Mouse (Mus musculus): ENCODE results near the gene Nprl2. TPM values are rescaled to one million over a fixed set of nuclear protein-coding genes. Genes with fewer than 3 reads are reported as not detected.

The Nprl2 gene
- polyA plus RNA-seq, 1 experiment from 2014 or later: 78.7 TPM

- no peak overlapping the region for H3K27ac ChIP-seq (replicated peaks)
- H3K4me1 ChIP-seq: peaks cover 45% of the 10 kb centered on the region
- no peak overlapping the region for H3K4me3 ChIP-seq
- no peaks in the 10 kb centered on the region for H3K9me3 ChIP-seq
- no peak overlapping the region for H3K9ac ChIP-seq (replicated peaks)
- ATAC-seq (replicated peaks): no peak
- H3K4me2 ChIP-seq (replicated peaks): no peak overlapping the region
- peaks cover 7% of the 10 kb centered on the region; the same call in 1 of the 2 replicates for H3K36me3 ChIP-seq
- WGBS: 88% methylated on average over 20 of the region's 20 CpGs
- H3K27me3 ChIP-seq: peaks cover 33% of the 10 kb centered on the region
These were observed 7.5 kb downstream of the Nprl2 start for GRCm38 (mm10) chr9:107549297-107550074.

- Histone ChIP-seq H3K9ac (replicated peaks) (no peak overlapping the region), H3K36me3 (no peaks in the 10 kb centered on the region), H3K4me2 (replicated peaks) (peak overlapping the region; percentile 70), H3K27me3 (peaks cover 33% of the 10 kb centered on the region), H3K4me1 (peaks cover 49% of the 10 kb centered on the region), H3K4me3 (no peak overlapping the region), H3K9me3 (no peaks in the 10 kb centered on the region), H3K27ac (replicated peaks) (no peak overlapping the region)
- ATAC-seq (replicated peaks): no peak
- 37% methylated on average over 23 of the region's 23 CpGs for WGBS
These were observed 8.6 kb downstream of the Nprl2 start for GRCm38 (mm10) chr9:107550491-107551116.

- ATAC-seq (replicated peaks): no peak
- peak within 1 kb of the TSS; percentile 70 for H3K4me2 ChIP-seq (replicated peaks)
- H3K4me1 ChIP-seq: peaks cover 49% of the 10 kb centered on the region
- WGBS: 2% methylated on average over 58 of the region's 63 CpGs
- H3K9me3 ChIP-seq: no peaks in the 10 kb centered on the region
- H3K9ac ChIP-seq (replicated peaks): peak within 1 kb of the TSS; percentile 47
- H3K4me3 ChIP-seq: peak within 1 kb of the TSS; percentile 41
- no peaks in the 10 kb centered on the region for H3K36me3 ChIP-seq
- H3K27me3 ChIP-seq: peaks cover 33% of the 10 kb centered on the region
- no peak within 1 kb of the TSS for H3K27ac ChIP-seq (replicated peaks)
These were observed 9.3 kb downstream of the Nprl2 start, which contains the start of gene Rassf1 for GRCm38 (mm10) chr9:107551117-107551889. TSS of gene Rassf1 (plus strand) at chr9:107551555.

GRCm38 (mm10) chr9:107551890-107552355, 9.9 kb downstream of the Nprl2 start:
- Histone ChIP-seq H3K4me2 (replicated peaks) (peak overlapping the region; percentile 70), H3K9me3 (no peaks in the 10 kb centered on the region), H3K27me3 (peaks cover 33% of the 10 kb centered on the region), H3K4me3 (peak overlapping the region; percentile 41), H3K4me1 (peaks cover 48% of the 10 kb centered on the region), H3K9ac (replicated peaks) (peak overlapping the region; percentile 47), H3K27ac (replicated peaks) (no peak overlapping the region), H3K36me3 (no peaks in the 10 kb centered on the region)
- WGBS: 11% methylated on average over 8 of the region's 8 CpGs
- ATAC-seq (replicated peaks): no peak

GRCm38 (mm10) chr9:107552690-107553393, 10.8 kb downstream of the Nprl2 start:
- Histone ChIP-seq H3K9me3 (no peaks in the 10 kb centered on the region), H3K4me3 (no peak overlapping the region), H3K4me2 (replicated peaks) (peak overlapping the region; percentile 90; the same call in 1 of the 2 replicates), H3K27me3 (peaks cover 33% of the 10 kb centered on the region), H3K27ac (replicated peaks) (no peak overlapping the region), H3K9ac (replicated peaks) (no peak overlapping the region), H3K36me3 (peaks cover 6% of the 10 kb centered on the region), H3K4me1 (peaks cover 41% of the 10 kb centered on the region)
- ATAC-seq (replicated peaks): no peak
- WGBS: 78% methylated on average over 5 of the region's 5 CpGs

- Histone ChIP-seq H3K36me3 (peaks cover 15% of the 10 kb centered on the region), H3K9ac (replicated peaks) (peak overlapping the region; percentile 81), H3K9me3 (no peaks in the 10 kb centered on the region), H3K4me2 (replicated peaks) (peak overlapping the region; percentile 90), H3K4me1 (peaks cover 41% of the 10 kb centered on the region), H3K27ac (replicated peaks) (peak overlapping the region; percentile 87), H3K4me3 (peak overlapping the region; percentile 84), H3K27me3 (peaks cover 33% of the 10 kb centered on the region)
- peak; percentile 77 for ATAC-seq (replicated peaks)
- 6% methylated on average over 36 of the region's 37 CpGs for WGBS
These were observed 11.7 kb downstream of the Nprl2 start for GRCm38 (mm10) chr9:107553541-107554318.

- Histone ChIP-seq H3K27me3 (peaks cover 33% of the 10 kb centered on the region), H3K9me3 (no peaks in the 10 kb centered on the region), H3K4me2 (replicated peaks) (peak overlapping the region; percentile 90), H3K9ac (replicated peaks) (peak overlapping the region; percentile 81), H3K4me1 (peaks cover 41% of the 10 kb centered on the region), H3K36me3 (peaks cover 22% of the 10 kb centered on the region), H3K27ac (replicated peaks) (peak overlapping the region; percentile 87), H3K4me3 (peak overlapping the region; percentile 84)
- 0% methylated on average over 53 of the region's 53 CpGs for WGBS
- ATAC-seq (replicated peaks): peak; percentile 94
These were observed 12.3 kb downstream of the Nprl2 start for GRCm38 (mm10) chr9:107554319-107554825.

- Histone ChIP-seq H3K4me1 (peaks cover 41% of the 10 kb centered on the region), H3K4me2 (replicated peaks) (peak overlapping the region; percentile 90), H3K9me3 (no peaks in the 10 kb centered on the region), H3K27ac (replicated peaks) (peak overlapping the region; percentile 87), H3K27me3 (peaks cover 28% of the 10 kb centered on the region), H3K9ac (replicated peaks) (peak overlapping the region; percentile 81), H3K36me3 (peaks cover 28% of the 10 kb centered on the region), H3K4me3 (peak overlapping the region; percentile 84)
- ATAC-seq (replicated peaks): no peak
- under 1% methylated on average over 23 of the region's 23 CpGs for WGBS
These were observed 13.0 kb downstream of the Nprl2 start for GRCm38 (mm10) chr9:107555031-107555457.

GRCm38 (mm10) chr9:107555701-107556100, 13.7 kb downstream of the Nprl2 start:
- Histone ChIP-seq H3K36me3 (peaks cover 35% of the 10 kb centered on the region), H3K4me1 (peaks cover 41% of the 10 kb centered on the region), H3K27ac (replicated peaks) (0 out of 2 replicates have a peak overlapping the region, but pooled peaks have one; percentile 87), H3K9ac (replicated peaks) (peak overlapping the region; percentile 81), H3K27me3 (peaks cover 23% of the 10 kb centered on the region), H3K4me2 (replicated peaks) (peak overlapping the region; percentile 90), H3K4me3 (peak overlapping the region; percentile 84), H3K9me3 (no peaks in the 10 kb centered on the region)
- ATAC-seq (replicated peaks): no peak
- WGBS: 30% methylated on average over 2 of the region's 2 CpGs

GRCm38 (mm10) chr9:107556346-107556745, 14.3 kb downstream of the Nprl2 start:
- Histone ChIP-seq H3K4me1 (peaks cover 37% of the 10 kb centered on the region), H3K4me2 (replicated peaks) (0 out of 2 replicates have a peak overlapping the region, but pooled peaks have one; percentile 90), H3K9me3 (no peaks in the 10 kb centered on the region), H3K36me3 (peaks cover 41% of the 10 kb centered on the region), H3K27ac (replicated peaks) (no peak overlapping the region), H3K4me3 (0 out of 2 replicates have a peak overlapping the region, but pooled peaks have one; percentile 84), H3K9ac (replicated peaks) (no peak overlapping the region), H3K27me3 (peaks cover 18% of the 10 kb centered on the region)
- WGBS: 81% methylated on average over 3 of the region's 3 CpGs
- ATAC-seq (replicated peaks): no peak

Data from forebrain, embryonic 15.5 days (tissue).